Mouse (Mus musculus) adrenal gland, postnatal 4 days (tissue): ENCODE data around the gene Ccdc13. TPM values are rescaled to one million over a fixed set of nuclear protein-coding genes. Genes with fewer than 3 reads are reported as not detected.

Experiments used
- DNase-seq, 2 experiments: peaks; one replicate each; pipeline ENCODE4 v3.0.0; 2021 to 2022; ENCODE audit warnings: low spot score in 2 of 2, mixed read lengths in 2 of 2
- total RNA-seq, 2 experiments: library from RNA; stranded (reverse); gene quantifications; 2 replicates each; pipeline ENCODE4 v1.2.3; 2021

Gene Ccdc13
- total RNA-seq, 2 experiments from 2014 or later, result 1.8 to 2.8 TPM

DNA sequence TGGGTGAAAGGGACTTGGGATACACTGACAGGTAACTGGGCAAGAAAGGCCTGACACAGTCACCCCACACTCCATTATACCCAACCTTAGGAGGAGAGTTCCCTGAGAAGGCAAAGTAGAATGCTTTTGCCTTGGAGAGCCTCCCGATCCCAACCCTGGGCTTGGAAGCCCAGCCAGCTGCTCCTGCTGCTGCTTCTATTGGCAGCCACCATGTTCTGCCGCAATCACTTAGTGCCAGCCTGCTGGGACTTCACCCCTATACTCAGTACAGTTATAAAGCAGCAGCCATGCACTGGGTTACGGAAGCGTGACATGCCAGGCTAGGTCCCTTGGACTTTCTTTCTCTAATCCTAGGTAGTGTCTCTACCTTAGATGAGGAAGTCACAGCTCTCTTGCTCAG, 7.9 kb upstream of the Ccdc13 start:
- no peak for DNase-seq

DNA sequence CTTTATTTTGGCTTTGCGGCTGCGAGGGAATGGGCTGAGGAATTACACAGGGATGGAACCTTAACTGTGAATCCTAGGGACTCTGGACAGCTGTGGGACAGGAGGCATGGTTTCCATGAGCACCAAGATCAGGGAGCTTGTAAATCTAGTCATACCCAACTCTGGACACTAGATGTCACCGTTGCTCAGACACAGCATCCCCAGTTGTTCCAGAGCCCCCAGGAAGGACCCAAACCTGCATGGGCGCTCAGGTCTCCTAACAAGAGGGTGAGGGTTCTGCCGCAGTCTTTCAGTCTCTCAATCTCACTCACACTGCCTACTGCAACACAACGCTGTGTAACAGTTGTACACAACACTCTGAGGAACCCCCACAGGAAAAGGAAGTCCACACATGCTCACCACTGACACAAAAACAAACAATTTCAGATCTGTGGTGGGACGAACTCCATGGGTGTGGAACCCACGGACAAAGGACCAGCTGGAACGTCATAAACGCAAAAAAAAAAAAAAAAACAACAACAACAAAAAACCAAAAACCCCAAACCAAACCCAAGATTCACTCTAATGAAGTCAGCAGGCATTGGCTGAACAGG, 7.4 kb upstream of the Ccdc13 start:
- DNase-seq, result no peak

DNA sequence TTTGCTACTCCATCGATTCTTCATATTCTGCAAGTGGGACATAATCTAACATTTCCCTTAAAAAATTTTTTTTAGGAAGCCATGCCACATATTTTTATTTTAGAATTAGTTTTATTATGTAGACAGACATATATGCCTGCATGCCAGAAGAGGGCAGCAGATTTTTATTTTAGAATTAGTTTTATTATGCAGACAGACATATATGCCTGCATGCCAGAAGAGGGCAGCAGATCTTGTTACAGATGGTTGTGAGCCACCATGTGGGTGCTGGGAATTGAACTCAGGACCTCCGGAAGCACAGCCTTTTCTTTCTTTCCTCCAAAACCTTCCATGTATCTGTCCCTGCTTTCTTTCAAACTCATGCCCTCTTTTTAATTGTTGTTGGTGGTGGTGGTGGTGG, 3.7 kb upstream of the Ccdc13 start:
- no peak for DNase-seq

DNA sequence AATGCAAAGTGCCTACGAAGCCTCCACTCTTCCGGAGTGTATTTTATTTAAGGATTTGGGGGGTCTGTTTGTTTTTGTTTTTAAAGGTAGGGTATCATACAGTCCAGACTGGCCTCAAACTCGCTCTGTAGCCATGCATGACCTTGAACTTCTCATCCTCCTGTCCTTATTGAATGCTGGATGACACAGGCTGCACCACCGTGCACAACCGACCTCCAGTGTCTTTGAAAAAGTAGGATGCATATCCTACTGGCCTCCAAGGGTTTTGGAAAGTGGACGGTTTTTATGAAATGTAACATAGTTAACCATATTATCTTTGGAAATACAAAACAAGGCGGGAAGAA, 333 bp upstream of the Ccdc13 start:
- DNase-seq, result no peak

DNA sequence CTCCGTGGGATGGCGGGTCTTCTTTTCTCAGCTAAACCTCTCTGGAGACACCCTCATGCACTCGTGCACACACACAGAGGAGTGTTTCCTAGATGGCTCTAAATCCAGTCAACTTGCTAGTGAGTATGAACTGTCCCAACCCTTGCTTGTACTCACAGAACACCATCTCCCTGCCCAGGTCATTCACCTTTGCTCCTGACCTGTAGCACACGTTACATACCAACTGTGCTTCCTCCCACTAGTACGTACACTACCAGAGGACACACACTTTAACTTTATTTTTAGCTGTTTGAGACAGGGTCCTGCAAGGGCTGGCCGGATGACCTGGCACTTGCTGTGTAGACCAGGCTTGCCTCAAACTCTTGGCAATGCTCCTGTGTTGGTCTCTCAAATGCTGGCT, 1.3 kb downstream of the Ccdc13 start:
- DNase-seq, result no peak

DNA sequence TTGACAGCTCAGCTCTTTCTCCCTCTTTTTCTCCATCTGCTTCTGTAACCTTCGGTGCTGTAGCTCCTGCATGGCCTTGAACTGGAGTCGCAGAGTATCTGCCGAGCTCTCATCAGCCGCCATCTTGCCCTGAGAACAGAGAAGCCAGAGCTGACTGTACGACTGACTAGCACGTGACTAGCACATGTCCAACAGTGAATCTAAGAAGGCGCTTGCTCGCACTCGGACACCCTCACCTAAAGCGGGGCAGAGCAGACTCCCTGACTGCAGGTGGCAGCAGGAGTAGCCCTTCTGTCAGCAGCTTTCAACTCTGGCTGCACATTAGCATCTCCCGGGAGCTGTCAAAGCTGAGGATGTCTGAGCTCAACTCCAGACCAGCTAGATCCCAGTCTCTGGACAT, 5.4 kb downstream of the Ccdc13 start:
- no peak for DNase-seq

DNA sequence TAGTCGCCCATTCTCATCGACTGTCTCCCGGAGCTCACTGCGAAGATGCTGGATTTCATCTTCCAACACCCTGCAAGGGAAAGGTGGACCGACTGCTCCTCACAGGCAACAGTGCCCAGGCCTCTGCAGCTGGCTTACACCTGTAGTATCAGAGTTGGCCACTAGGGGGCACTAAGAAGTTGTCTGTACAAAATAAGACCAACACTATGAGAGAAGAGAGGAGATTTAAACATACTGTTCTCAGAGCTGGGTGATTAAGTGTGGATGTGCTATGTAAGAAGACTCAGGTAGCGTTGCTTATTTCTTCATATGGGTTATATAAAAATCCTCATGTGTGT, 8.3 kb downstream of the Ccdc13 start:
- peak; percentile 59 to 69 for DNase-seq

DNA sequence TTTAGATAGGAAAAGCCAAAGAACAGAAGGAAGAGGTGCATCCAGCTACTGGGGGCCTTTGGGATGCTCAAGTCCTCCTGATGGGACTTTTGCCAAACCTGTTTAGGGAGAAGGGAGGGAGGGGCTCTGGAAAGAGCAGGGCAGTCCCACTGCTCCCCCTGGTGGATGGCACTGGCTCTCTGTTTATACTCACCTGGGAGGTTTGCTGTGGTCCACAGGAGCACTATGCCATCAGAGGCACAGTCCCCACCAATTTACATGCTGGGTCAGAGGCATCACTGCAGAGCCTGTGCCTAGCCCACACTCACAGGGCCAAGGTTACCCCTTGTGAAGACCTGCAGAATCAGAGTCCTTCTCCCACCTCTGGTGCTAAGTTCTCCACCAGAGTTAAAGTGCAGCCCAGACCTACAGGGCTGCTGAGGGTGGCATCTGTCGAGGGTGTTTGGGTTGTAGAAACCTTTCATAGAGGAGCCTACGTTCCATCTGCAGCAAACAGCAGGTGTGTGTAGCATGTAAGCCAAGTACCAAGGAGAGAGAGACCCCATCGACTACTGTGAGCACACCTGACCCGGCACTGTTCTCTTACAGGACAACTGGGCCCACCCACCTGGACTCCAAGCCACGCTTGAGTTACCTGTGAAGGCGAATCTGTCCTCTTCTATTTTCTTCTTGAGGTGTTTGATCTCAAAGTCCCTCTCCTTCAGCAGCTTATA, 8.9 kb downstream of the Ccdc13 start:
- no peak for DNase-seq

DNA sequence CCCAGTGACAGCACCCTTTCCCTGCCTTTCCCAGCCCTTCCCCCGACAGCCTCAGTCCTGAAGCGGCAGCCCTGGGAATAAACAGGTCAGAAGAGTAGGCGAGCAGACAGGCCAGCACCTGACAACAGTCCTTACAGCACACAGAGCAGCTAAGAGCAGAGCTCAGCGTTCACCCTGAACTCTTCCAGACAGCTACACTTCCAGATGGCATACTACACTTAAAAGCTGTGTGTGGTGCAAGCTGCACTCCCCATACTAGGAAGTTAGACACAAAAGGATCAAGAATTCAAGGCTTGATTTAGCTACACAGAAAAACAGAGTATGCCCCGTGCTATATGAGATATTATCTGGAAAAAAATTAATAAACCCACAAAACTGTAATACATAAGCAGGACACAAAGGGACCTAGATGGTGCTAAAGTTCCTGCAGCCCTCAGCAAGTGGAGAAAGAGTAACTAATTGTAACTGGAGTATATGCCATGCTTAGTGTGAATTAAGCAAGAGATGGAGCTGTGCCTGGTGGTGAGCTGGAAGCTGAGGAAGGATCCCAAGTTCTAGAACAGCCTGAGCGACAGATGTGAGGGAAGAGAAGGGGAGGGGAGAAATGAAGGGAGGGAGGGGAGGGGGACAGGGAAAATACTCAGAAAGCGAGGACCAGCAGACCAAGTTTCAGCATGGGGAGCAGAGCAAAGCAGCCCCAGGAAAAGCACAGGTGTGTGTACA, 9.8 kb downstream of the Ccdc13 start:
- no peak for DNase-seq

DNA sequence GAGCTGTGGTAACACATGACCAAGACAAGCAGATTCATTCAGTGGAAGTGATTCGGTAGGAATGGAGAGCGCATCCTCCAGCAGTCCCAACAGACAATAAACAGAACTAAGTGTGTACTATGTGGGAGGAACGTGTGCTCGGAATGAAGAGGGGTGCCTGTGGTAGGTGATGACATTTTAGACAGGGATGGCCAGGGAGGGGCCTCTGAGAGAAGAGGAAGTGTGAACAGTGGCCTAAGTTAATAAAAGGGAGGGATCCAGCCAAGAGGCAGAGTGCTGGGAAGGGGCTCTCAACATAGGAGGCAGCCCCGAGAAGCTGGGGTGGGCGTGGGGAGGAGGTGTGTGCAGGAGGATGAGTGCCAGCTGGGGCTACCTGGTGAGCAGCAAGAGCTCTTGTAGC, 10.9 kb downstream of the Ccdc13 start:
- DNase-seq, result no peak

DNA sequence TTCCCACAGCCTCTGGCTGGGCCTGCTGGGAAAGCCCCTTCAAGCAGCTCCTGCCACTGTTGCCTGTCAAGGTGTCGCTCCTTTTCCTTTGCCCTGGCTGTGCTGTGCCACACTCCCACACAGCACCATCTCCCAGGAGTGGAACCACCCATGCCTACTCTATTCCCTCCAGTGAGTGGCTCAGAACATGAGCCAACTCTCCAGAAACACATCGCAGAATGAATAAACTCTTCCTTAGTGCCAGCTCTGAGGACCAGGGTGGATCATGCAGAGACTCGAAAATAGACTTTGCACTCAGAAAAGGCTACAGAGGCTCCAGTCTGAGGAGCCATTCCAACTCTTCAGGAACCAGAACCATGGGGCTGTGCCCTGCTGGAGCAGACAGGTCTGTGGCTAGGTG, 12.9 kb downstream of the Ccdc13 start:
- no peak for DNase-seq

DNA sequence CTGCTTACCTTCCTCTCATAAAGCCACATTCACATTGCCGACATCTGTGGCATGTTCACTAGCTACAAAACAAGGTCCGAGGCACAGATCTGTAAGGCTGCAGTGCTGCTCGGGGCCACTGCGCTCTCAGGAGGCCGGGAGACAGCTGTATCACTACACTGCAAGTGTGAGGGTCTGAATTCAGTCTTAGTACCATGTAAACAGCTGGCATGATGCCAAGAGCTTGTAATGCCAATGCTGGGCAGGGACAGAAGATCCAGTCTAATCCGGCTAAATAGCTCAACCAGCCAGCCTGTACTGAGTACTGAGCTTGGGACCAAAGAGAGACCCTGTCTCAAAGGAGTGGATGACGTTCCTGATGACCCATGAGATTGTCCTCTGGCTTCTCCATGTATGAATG, 15.3 kb downstream of the Ccdc13 start:
- DNase-seq, result no peak

DNA sequence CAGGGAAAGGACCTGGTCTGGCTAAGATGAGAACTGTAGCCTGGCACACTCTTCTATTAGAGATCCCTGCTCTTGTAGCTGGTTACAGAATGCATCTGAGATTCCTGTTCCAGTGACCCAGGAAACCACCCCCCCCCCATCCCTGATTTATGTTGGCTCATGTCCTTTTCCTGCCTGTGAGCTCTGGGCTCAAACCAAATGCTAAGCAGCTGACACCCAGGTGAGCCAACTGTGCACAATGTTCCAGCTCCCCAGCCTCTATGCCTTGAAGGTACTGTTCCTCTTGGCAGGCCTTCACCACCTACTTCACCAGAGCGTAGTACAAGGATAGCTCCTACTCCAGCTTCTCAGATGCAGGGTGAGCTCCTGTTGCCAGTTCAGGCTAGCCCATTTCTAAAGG, 16.2 kb downstream of the Ccdc13 start:
- DNase-seq, result no peak

DNA sequence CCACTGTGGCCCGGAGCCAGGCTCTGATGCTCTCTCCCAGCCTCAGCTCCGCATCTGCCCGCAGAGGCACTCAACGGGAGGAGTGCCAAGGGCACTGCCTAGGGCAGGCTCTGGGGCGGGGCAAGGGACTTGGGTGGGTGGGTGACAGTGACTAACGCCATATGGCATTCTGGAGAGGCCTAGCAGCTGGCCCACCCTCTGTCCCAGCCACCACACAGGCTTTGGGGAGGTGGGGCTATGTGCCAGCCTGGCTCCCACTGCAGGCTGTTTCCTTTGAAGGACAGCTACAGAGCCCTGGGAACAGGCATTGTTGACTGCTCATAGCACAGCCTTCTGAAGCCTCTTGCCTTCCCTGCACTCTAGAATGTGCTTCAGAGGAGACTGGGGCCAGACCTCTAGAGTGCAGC, 16.7 kb downstream of the Ccdc13 start:
- no peak for DNase-seq

DNA sequence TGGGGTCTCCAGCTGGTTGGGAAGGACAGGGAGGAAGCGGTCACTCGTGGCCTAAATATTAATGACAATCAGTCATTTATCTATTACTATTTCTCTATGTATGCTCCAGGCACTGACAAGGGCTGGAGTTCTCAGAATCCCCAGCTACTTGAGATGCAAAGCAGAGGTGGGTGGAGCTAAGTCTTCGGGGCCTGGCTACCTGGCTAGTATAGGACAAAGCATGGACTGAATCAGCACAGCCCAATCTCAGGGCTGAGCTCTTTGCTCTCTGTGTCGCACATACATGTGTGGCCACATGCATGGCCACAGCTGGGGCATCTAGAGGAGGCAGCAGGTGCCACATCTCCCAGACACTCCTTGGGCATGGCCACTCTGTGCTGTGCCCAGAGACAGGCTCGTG, 18.5 kb downstream of the Ccdc13 start:
- DNase-seq, result no peak

DNA sequence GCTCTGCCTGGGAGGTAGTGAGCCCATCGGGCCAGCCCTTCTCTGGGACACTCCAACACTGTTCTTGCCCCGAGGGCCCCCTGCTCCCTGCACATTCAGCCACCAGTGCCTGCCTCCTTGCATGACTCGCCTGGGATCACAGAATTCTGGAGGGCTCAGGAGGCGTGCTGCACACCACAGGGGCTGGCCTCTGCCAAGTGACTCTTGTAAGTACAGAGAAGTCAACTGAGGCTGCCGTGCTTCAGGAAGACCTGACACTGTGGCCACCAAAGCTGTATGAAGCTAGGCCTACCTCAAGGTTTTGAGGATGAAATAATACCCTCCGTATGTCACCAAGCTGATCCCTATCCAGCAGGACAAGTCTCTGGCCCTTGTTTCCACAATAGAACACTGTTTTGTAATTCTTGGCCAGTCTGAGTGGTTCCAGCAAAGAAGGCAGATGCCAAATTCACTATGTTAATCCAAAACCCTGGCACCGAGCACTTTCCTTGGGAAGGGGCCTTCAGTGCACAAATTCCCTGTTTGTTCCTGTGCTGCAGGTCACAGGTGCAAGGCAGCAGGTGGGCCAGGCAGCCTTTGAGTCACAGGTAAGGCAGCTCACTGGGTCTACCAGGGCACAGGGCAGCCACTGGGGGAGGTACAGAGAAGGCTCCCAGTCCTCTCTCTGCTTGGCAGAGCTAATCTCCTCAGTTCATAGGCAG, 19.3 kb downstream of the Ccdc13 start:
- DNase-seq, result no peak

DNA sequence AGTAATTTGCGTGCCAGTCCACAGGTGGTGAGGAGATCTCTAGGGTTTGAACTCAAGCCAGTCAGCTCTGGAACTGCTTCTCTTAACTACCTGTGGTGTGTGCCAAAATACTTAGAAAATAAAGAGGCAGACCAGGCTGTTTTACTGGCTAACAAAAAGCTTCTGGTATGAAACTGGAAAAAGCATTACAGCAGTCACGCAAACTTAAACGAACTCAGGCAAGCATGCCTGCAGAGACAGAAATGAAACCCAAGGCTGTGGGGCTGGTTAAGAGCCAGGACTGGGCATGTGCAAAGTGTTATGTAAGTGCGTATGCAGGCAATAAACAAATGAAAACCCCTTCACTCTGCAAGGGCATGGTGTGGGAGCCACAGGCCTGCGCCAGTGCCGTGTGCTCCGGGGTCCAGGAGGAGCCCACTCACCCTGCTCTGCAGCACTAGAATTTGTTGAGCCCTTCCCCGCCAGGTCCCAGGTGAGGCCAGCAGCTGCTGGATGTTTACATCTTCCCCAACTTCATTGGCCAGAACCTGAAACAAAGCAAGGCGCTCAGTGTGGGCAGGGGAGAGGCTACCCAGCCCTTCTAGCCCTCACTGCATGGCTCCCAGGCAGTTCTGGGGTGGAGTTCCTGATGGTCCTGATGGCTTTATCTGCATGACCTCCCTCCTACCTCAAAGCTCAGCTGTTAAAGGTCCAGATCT, 20.0 kb downstream of the Ccdc13 start:
- no peak for DNase-seq

DNA sequence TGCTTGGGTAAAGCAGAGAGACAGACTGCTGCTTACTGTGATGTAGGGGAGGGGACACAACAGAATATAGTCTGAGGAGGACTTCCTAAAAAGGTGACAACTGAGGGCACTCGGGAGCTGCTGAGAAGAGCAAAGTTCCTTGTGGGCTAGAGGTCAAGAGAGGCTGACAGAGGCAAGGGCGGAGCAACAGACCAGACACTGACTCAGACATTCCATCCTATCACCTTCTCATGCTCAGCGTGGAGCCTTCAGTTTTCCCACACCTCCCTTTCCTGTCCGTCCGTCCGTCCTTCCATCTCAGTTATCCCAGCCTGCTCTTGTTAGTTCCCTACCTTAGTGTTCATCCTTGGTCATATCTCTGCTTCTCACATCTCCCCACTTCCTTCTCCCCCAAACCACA, 24.1 kb downstream of the Ccdc13 start:
- DNase-seq, result no peak

DNA sequence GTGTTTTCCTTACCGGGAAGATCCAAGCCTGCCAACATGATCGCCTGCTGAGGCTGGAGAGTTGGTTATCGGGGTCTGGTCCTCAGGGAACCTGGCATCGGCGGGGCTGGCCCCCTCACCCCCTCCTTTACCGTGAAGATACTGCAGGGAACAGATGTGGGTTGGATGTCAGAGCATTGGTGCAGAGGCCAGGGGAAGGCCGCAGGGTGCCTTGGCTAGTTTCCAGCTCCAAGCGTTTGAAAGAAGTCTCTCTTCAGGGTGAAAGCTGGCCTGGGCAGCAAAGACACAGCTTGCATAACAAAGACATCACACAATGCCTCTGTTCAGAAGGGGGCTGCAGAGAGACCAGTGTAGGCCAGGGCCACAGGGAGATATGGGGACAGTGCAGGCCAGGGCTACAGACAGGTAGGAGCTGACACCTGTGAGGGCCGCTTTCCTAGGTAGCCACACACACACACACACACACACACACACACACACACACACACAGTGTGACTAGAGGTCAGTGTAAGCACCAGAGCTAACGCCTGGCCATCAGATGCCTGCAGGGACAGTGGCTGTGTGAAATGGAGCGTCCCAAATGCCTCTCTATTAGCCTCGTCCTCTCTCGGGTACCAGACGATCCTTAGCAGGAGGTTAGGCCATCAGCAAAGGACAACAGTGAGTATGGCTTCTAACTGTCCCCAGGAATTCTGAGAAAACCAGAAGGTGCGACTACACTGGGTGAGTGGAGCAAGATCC, 29.0 kb downstream of the Ccdc13 start:
- peak in 1 of 2 experiments; percentile 11 for DNase-seq

DNA sequence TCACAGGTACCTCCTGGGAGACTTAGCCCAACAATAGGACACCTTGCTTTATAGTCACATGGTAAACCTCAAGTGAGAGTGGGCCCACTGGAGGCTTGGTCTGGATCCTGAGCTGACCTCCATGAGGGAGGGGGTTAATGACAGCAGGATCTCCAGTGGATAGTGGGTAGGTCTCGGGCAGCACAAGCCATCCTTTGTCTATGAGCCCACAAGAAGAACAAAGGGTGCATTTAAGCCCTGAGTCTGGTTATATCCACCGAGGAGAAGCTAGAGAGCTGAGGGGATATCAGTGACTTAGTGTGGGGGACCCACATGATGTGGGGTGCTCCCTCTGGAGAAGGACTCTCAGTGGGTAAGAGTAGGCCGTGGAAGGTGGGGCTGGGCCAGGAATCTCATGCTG, 30.8 kb downstream of the Ccdc13 start:
- DNase-seq, result no peak

DNA sequence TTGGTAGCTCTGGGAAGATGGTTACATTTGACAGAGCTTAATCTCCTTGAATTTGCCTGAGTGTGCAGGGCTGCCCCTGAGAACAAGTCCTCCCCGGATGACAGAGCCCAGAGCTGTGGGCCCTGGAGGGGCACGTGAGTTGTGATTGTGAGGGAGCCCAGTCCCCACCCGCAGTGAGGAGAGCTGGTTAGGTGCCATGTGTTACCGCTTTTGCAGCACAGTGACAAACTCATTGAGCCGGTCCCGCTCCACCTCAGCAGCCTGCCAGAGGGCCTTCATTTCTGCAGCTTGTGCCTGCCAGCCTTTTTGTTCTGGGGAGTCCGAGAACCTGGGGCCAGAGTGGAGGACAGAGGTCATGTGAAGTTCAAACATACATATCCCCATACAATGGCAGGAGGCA, 31.3 kb downstream of the Ccdc13 start:
- DNase-seq, result no peak
